Mouse (Mus musculus) layer of hippocampus, postnatal 10 days (tissue): ENCODE results near the gene Xpo6. TPM values are rescaled to one million over a fixed set of nuclear protein-coding genes. Genes with fewer than 3 reads are reported as not detected.

ENCODE experiments used
- DNase-seq, 2 experiments: peaks; one replicate each; pipeline ENCODE4 v3.0.0; 2021; ENCODE audit warnings: low spot score in 2 of 2
- long read RNA-seq: library from polyadenylated mRNA; stranded (forward); transcript quantifications from one replicate; pipeline ENCODE4 v2.0.0, GENCODE M21; 2023
- total RNA-seq, 2 experiments: library from RNA; stranded (reverse); gene quantifications; 2 replicates each; pipeline ENCODE4 v1.2.3; 2021

The Xpo6 gene
- total RNA-seq: 100 to 1,000 TPM; 104 to 106 TPM
- long read RNA-seq, full-length matches to known transcripts: 16 of 34 reads
- long read RNA-seq, partial matches to known transcripts: 8 of 34 reads
- long read RNA-seq, other reads (novel, unspliced or antisense): 10 of 34 reads

- DNase-seq: peak; percentile 95 to 97
Observed at GRCm38 (mm10) chr7:126200178-126200996, at the start of gene Xpo6. TSS of gene Xpo6 (minus strand) at chr7:126200501.

GRCm38 (mm10) chr7:126249986-126250385 is 49.7 kb upstream of the Xpo6 start:
- no peak for DNase-seq

- no peak for DNase-seq
Observed at GRCm38 (mm10) chr7:126249146-126249545, 48.8 kb upstream of the Xpo6 start.

GRCm38 (mm10) chr7:126248641-126249141 is 48.4 kb upstream of the Xpo6 start:
- no peak for DNase-seq

GRCm38 (mm10) chr7:126248088-126248487 is 47.8 kb upstream of the Xpo6 start:
- no peak for DNase-seq

GRCm38 (mm10) chr7:126244168-126244750 is 44.0 kb upstream of the Xpo6 start:
- DNase-seq: no peak

GRCm38 (mm10) chr7:126240814-126241360 is 40.6 kb upstream of the Xpo6 start:
- DNase-seq: no peak

- DNase-seq: no peak
Observed at GRCm38 (mm10) chr7:126236794-126237192, 36.5 kb upstream of the Xpo6 start.

GRCm38 (mm10) chr7:126236083-126236793 is 35.9 kb upstream of the Xpo6 start:
- no peak for DNase-seq

- no peak for DNase-seq
Observed at GRCm38 (mm10) chr7:126234611-126235010, 34.3 kb upstream of the Xpo6 start.

- no peak for DNase-seq
Observed at GRCm38 (mm10) chr7:126232345-126233071, 32.2 kb upstream of the Xpo6 start.

- DNase-seq: no peak
Observed at GRCm38 (mm10) chr7:126230357-126231148, 30.3 kb upstream of the Xpo6 start.

GRCm38 (mm10) chr7:126226136-126226535 is 25.8 kb upstream of the Xpo6 start:
- DNase-seq: no peak

GRCm38 (mm10) chr7:126222753-126223152 is 22.5 kb upstream of the Xpo6 start:
- DNase-seq: no peak

GRCm38 (mm10) chr7:126220611-126221010 is 20.3 kb upstream of the Xpo6 start:
- DNase-seq: no peak

- DNase-seq: no peak
Observed at GRCm38 (mm10) chr7:126218311-126218710, 18.0 kb upstream of the Xpo6 start.

GRCm38 (mm10) chr7:126216867-126217266 is 16.6 kb upstream of the Xpo6 start:
- DNase-seq: peak in 1 of 2 experiments; percentile 8

- DNase-seq: no peak
Observed at GRCm38 (mm10) chr7:126210856-126211255, 10.6 kb upstream of the Xpo6 start.

- no peak for DNase-seq
Observed at GRCm38 (mm10) chr7:126200997-126201345, 670 bp upstream of the Xpo6 start.

GRCm38 (mm10) chr7:126199691-126200102 is 604 bp downstream of the Xpo6 start:
- peak; percentile 47 to 48 for DNase-seq
